Mouse (Mus musculus) kidney, embryonic 16.5 days (tissue): ENCODE results near the gene Spint2. TPM values are rescaled to one million over a fixed set of nuclear protein-coding genes. Genes with fewer than 3 reads are reported as not detected.
"Not testable (repeated sequence)": the region's sequence is repeated elsewhere in the genome, so short reads cannot be mapped to it uniquely, and the experiment has no call there.

Experiments
- ATAC-seq: fragments of 200-750 bp; cut with Nextera tagmentation; 2 replicates; pipeline ENCODE4 v1.8.0; 2017; ENCODE audit warnings: moderate TSS enrichment; ENCODE audit not compliant: low FRiP score, low TSS enrichment
- H3K27ac ChIP-seq: fragments of 300-500 bp; sonication (generic); 2 replicates; pipeline ENCODE4 v1.5.1; 2014; ENCODE audit warnings: low read length
- H3K27me3 ChIP-seq: fragments of 300-500 bp; sonication (generic); 2 replicates; pipeline ENCODE4 v1.6.1; 2014; ENCODE audit warnings: low read length, control low read depth, mixed read lengths; ENCODE audit not compliant: insufficient read depth
- H3K36me3 ChIP-seq: fragments of 300-500 bp; sonication (generic); 2 replicates; pipeline ENCODE4 v1.6.1; 2014; ENCODE audit warnings: low read length, control low read depth, mixed read lengths; ENCODE audit not compliant: insufficient read depth
- H3K4me1 ChIP-seq: fragments of 300-500 bp; sonication (generic); 2 replicates; pipeline ENCODE4 v1.6.1; 2014; ENCODE audit warnings: low read length, control low read depth, mixed read lengths; ENCODE audit not compliant: insufficient read depth
- H3K4me2 ChIP-seq: fragments of 300-500 bp; sonication (generic); replicated peaks from 2 replicates; pipeline ENCODE4 v1.6.1; 2014; ENCODE audit warnings: low read depth, low read length
- H3K4me3 ChIP-seq: fragments of 300-500 bp; sonication (generic); 2 replicates; pipeline ENCODE4 v1.5.1; 2014; ENCODE audit warnings: mild to moderate bottlenecking, low read length
- H3K9ac ChIP-seq: fragments of 300-500 bp; sonication (generic); replicated peaks from 2 replicates; pipeline ENCODE4 v1.6.1; 2014; ENCODE audit warnings: low read length
- H3K9me3 ChIP-seq: fragments of 300-500 bp; sonication (generic); 2 replicates; pipeline ENCODE4 v1.6.1; 2016; ENCODE audit warnings: low read length, control low read depth
- WGBS: fragments of 180-500 bp; shearing (Covaris S2); extraction: QIAGEN DNeasy Blood & Tissue Kit; methylation state at CpG from one replicate; pipeline ENCODE4 v1.1.7; 2014; 5-methylcytosine and 5-hydroxymethylcytosine counted together
- polyA plus RNA-seq: library from polyadenylated mRNA; unstranded; fragments of >200 nt; fragmentation: Nextera tagmentation; extraction: Ambion mirVana; gene quantifications from 2 replicates; pipeline ENCODE4 v1.2.1, GENCODE M21; 2015

Gene Spint2
- polyA plus RNA-seq, 1 experiment from 2014 or later, result 295 TPM

DNA sequence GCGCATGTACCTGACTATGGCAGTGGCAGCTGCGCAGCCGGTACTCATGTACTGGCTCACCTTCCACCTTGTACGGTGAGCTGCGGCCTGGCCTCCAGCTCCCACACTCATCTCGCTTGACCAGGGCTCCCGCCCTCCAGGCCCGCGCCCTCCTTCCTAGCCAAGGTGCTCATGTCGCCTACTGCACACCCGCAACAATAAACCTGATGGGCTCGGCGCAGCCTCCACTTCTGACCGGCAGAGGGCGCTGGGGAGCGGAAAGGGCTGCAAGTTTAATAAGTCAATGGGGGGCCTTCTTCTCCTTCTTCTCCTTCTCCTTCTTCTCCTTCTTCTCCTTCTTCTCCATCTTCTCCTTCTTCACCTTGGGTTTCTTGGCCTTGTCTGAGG, 34.4 kb downstream of the Spint2 start:
- H3K9ac ChIP-seq, result no peak overlapping the region; the same call in 1 of the 2 replicates
- H3K4me3 ChIP-seq, result peak overlapping the region; percentile 37
- peaks cover 20% of the 10 kb centered on the region for H3K4me1 ChIP-seq
- 28% methylated on average over 16 of the region's 16 CpGs for WGBS
- H3K9me3 ChIP-seq, result no peaks in the 10 kb centered on the region
- no peak overlapping the region for H3K27ac ChIP-seq
- peaks cover 18% of the 10 kb centered on the region for H3K36me3 ChIP-seq
- no peaks in the 10 kb centered on the region for H3K27me3 ChIP-seq
- H3K4me2 ChIP-seq, result peak overlapping the region; percentile 55
- peak; percentile 37; the same call in 1 of the 2 replicates for ATAC-seq

DNA sequence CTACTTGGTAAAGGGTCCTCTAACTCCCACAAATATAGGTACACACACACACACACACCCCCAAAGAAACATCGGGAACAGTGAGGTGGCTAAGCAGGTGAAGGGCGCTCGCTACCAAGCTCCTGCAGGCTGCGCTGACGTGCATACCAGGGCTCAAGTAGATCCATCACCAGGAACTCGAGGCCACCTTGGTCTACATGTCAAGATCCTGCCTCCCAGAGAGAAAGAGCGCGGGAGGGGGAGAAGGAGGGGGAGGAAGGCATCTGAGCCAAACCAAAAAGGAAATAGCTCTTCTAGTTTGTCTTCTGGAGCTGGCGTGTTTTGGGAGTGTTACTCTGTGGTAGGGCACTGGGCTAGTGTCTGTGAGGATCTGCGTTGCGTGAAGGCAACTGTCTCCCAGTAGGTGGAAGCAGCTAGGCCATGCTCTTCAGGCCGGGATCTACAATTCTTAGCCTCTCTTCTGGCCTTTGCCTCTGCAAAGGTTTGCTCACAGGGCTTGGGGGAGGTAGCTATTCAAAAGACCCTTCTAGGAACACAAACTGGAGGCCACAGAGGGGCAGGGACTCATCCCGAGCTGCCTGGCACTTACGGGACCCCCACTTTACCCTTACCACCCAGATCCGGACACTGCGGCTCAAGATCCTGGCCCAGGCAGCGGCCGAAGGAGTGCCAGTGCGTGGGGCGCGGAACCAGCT, 34.9 kb downstream of the Spint2 start:
- Histone ChIP-seq H3K27me3 (no peaks in the 10 kb centered on the region), H3K36me3 (peaks cover 18% of the 10 kb centered on the region), H3K9me3 (no peaks in the 10 kb centered on the region), H3K4me1 (peaks cover 20% of the 10 kb centered on the region), H3K27ac (no peak overlapping the region), H3K9ac (no peak overlapping the region), H3K4me2 (no peak overlapping the region), H3K4me3 (no peak overlapping the region)
- WGBS, result 83% methylated on average over 21 of the region's 21 CpGs
- no peak for ATAC-seq

DNA sequence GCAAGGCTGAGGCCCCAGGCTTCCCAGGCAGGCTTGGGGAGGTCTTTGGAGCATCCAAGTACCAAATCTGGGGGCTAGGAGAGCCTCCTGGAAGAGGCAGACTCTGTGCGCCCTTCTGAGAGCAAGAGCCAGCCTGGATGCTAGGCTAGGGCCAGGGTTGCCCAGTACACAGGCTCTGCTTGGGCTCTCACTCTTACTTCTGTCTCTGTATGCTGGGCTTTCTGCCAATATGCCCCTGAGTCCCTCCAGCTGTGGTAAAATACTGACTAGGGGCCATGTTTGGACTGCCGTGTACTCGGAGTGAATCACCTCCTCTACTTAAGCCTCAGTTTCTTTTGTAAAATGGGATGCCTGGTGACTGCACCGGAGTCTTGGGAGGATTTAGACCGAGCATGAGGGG, 35.7 kb downstream of the Spint2 start:
- Histone ChIP-seq H3K27me3 (no peaks in the 10 kb centered on the region), H3K9me3 (no peaks in the 10 kb centered on the region), H3K36me3 (peaks cover 18% of the 10 kb centered on the region), H3K4me3 (no peak overlapping the region), H3K4me1 (peaks cover 20% of the 10 kb centered on the region), H3K9ac (no peak overlapping the region), H3K27ac (no peak overlapping the region), H3K4me2 (no peak overlapping the region)
- no peak for ATAC-seq
- WGBS, result 76% methylated on average over 5 of the region's 5 CpGs

DNA sequence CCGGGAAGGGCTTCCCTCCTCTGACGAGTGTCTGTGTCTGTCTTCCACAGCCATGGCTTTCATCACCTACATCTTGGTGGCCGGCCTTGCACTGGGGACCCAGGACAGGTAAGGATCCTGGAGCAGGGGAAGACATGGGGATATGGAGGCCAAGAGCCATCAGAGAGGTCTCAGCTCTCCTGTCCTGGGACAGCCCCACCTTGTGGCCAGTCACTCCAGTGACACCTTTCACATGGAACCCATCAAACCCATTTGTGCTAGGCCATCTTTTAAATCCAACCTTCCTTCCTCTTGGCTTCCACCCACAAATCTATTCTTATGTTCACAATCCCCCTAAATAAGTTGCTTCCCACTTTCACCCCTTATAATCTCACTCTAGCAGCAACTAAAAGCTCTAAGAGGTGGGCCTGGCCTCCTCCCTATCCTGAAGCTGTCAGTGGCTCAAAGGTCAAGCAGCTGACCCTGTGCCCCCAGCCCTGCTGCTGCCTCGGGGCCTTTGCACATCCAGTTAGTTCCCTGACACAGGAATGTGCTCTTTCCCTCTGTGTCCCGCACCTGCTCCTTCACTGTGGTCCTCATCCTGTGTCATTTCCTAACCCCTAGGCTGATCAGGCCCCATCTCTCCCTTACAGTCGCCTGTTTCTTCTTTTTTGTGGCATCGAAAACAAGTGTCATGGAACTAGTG, 36.8 kb downstream of the Spint2 start:
- H3K36me3 ChIP-seq, result peaks cover 18% of the 10 kb centered on the region
- H3K4me1 ChIP-seq, result peaks cover 20% of the 10 kb centered on the region
- H3K27me3 ChIP-seq, result no peaks in the 10 kb centered on the region
- H3K4me3 ChIP-seq, result no peak overlapping the region
- H3K9ac ChIP-seq, result no peak overlapping the region
- no peaks in the 10 kb centered on the region for H3K9me3 ChIP-seq
- no peak overlapping the region for H3K4me2 ChIP-seq
- no peak for ATAC-seq
- WGBS, result 86% methylated on average over 7 of the region's 7 CpGs
- H3K27ac ChIP-seq, result no peak overlapping the region

DNA sequence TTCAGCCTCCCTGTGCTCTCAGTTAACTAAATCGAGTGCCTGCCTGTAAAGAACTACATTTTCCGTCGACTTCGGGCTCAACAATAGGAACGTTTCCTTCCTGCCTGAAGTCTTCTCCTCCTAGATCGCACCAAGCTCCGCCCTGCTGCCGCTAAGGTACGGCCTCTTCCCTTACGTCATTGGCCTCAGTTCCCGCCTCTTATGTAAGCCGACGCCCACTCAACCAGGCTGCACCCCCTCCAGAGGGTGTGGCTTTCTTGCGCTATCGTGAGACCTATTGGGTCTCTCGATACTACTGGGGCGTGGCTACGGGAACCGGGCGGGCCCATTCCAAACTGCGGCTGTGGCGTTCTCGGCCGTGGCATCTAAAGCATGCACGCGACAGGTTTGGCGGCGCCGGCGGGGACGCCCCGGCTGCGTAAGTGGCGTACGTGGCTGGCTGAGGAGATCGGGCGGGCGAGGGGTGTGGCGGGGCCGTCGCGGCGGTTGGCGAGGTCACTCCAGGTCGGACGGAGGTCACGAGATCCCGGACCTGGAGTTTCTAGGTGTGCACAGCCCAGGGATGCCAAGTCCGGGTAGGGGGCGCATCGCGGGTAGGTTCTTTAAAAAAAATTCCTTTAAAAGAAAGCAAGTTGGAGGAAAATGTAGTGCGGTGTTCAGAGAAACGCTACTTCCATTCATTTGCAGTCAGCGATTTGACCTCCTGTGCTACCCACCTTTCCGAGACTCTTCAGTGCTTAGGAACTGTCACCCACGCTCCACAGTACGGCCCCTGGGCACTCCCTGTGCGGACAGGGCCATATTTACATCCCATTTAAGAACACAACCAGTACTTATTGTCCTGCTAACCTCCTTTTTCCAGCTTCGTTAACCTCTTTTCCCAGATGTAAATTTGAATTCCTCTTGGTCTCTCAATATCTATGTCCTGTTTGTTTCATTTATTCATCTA, 43.4 kb downstream of the Spint2 start, which contains the start of gene Yif1b:
Gene Yif1b (plus strand): TSS at position 311 of the 949 bp plus-strand sequence.
- Histone ChIP-seq H3K4me1 (peaks cover 13% of the 10 kb centered on the region), H3K9ac (peak within 1 kb of the TSS; percentile 80), H3K27ac (peak within 1 kb of the TSS; percentile 95), H3K4me2 (peak within 1 kb of the TSS; percentile 72), H3K9me3 (no peaks in the 10 kb centered on the region), H3K4me3 (peak within 1 kb of the TSS; percentile 79), H3K27me3 (no peaks in the 10 kb centered on the region), H3K36me3 (no peaks in the 10 kb centered on the region)
- WGBS, result under 1% methylated on average over 60 of the region's 60 CpGs
- peak; percentile 97 for ATAC-seq

DNA sequence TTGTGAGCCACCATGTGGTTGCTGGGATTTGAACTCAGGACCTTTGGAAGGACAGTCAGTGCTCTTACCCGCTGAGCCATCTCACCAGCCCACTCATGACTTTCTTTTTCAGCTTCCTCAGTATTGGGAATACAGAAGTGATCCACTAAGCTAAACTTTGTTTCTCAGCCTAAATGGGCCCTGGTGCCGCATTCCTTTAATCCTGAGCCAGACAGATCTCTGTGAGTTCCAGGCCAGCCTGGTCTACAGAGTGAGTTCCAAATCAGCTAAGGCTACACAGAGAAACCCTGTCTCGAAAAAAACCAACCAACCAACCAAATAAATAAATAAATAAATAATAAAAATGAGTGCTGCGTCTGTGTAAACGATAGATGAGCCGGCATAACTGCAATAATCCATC, 44.1 kb downstream of the Spint2 start:
- not testable (repeated sequence) for H3K36me3 ChIP-seq, H3K27me3 ChIP-seq, H3K9me3 ChIP-seq
- H3K9ac ChIP-seq, result peak overlapping the region; percentile 71
- H3K4me2 ChIP-seq, result peak overlapping the region; percentile 59
- peak overlapping the region; percentile 95 for H3K27ac ChIP-seq
- peak; percentile 11; the same call in 1 of the 2 replicates for ATAC-seq
- 28% methylated on average over 6 of the region's 6 CpGs for WGBS
- H3K4me3 ChIP-seq, result peak overlapping the region; percentile 79
- H3K4me1 ChIP-seq, result peaks cover 13% of the 10 kb centered on the region

DNA sequence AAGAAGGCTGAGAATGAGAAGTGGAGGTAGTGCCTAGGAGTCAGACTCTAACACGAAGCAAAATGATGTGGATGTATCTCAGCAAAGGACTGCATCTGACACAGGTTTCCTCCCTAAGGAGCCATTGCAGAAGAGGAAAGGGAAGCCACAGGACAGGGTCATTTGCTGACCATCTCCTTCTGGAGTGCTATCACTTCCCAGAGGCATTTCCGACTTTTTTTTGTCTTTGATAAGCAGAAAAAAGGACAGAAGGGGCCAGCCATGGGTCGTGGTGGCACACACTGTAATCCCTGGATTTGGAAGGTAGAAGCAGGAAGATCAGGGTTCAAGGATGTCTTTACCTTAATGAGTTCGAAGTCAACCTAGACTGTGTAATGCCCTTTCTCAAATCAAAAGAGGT, 45.1 kb downstream of the Spint2 start:
- Histone ChIP-seq H3K9ac (no peak overlapping the region), H3K4me3 (no peak overlapping the region), H3K27me3 (peaks cover 10% of the 10 kb centered on the region), H3K27ac (no peak overlapping the region), H3K36me3 (no peaks in the 10 kb centered on the region), H3K4me2 (no peak overlapping the region), H3K4me1 (peaks cover 19% of the 10 kb centered on the region), H3K9me3 (no peaks in the 10 kb centered on the region)
- no peak for ATAC-seq
- WGBS, result 76% methylated on average over 4 of the region's 4 CpGs

DNA sequence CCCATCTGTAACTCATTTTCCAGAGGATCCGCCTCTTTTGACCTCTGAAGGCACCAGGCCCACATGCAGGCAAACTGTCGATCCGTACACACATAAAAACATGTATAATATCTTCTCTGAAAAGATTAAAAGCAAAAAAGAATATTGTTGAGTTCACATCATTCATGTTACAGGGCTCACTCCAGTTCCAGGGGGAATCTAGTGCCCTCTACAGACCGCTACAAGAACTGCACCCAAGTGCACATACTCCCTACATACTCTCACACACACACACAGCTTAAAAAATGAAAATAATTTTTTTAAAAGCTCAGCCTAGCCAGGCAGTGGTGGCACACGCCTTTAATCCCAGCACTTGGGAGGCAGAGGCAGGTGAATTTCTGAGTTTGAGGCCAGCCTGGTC, 47.1 kb downstream of the Spint2 start:
- no peak for ATAC-seq
- Histone ChIP-seq H3K36me3 (no peaks in the 10 kb centered on the region), H3K4me1 (peaks cover 17% of the 10 kb centered on the region), H3K27me3 (peaks cover 22% of the 10 kb centered on the region), H3K27ac (no peak overlapping the region), H3K9ac (no peak overlapping the region), H3K9me3 (no peaks in the 10 kb centered on the region), H3K4me3 (no peak overlapping the region), H3K4me2 (no peak overlapping the region)
- 88% methylated on average over 5 of the region's 5 CpGs for WGBS

DNA sequence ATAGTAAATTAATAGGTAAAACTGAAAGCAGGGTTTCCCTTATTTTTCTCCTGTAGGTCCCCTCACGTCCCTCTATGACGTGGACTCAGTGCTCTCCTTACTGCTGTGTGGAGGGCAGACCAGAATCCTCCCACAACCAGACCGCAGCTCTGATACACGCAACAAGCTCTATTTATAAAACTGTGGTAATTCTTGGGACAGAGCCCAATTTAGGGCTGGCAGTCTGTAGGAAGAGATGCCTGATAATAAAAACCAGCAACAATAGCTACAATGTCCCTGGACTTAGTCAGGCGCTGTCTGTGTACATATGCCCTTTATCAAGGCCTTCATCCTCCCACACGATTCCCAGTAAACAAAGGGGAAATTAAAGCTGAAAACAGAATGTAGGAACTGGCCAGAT, 48.0 kb downstream of the Spint2 start:
- peaks cover 22% of the 10 kb centered on the region for H3K27me3 ChIP-seq
- ATAC-seq, result no peak
- WGBS, result 74% methylated on average over 6 of the region's 6 CpGs
- H3K9ac ChIP-seq, result no peak overlapping the region
- H3K4me2 ChIP-seq, result no peak overlapping the region
- no peak overlapping the region for H3K27ac ChIP-seq
- peaks cover 8% of the 10 kb centered on the region for H3K4me1 ChIP-seq
- no peaks in the 10 kb centered on the region for H3K9me3 ChIP-seq
- no peaks in the 10 kb centered on the region for H3K36me3 ChIP-seq
- no peak overlapping the region for H3K4me3 ChIP-seq
